Mouse (Mus musculus): ENCODE results near the gene Tcf20. TPM values are rescaled to one million over a fixed set of nuclear protein-coding genes. Genes with fewer than 3 reads are reported as not detected.

The Tcf20 gene
- polyA plus RNA-seq, 1 experiment from 2014 or later: 13.0 TPM

- Histone ChIP-seq H3K9ac (ENCODE audit: low read depth, low read length) (peak overlapping the region; percentile 58), H3K4me1 (ENCODE audit: control insufficient read depth, insufficient read depth, low read length) (peaks cover 59% of the 10 kb centered on the region), H3K27ac (ENCODE audit: low read length) (peak overlapping the region; percentile 88), H3K4me3 (ENCODE audit: low read depth, low read length) (peak overlapping the region; percentile 27), H3K4me2 (ENCODE audit: low read length) (peak overlapping the region; percentile 57), H3K9me3 (replicated peaks; ENCODE audit: control insufficient read depth, low read length, poor library complexity, severe bottlenecking) (no peaks in the 10 kb centered on the region), H3K27me3 (ENCODE audit: control insufficient read depth, insufficient read depth, low read depth, low read length) (no peaks in the 10 kb centered on the region), H3K36me3 (ENCODE audit: control insufficient read depth, insufficient read depth, low read length) (no peaks in the 10 kb centered on the region)
- ATAC-seq: peak; percentile 27; the same call in 1 of the 2 replicates
- WGBS: 3% methylated on average over 9 of the region's 9 CpGs
These were observed 4.2 kb downstream of the Tcf20 start for GRCm38 (mm10) chr15:82983416-82984026.

- Histone ChIP-seq H3K27ac (ENCODE audit: low read length) (peak overlapping the region; percentile 88), H3K4me3 (ENCODE audit: low read depth, low read length) (peak overlapping the region; percentile 27), H3K27me3 (ENCODE audit: control insufficient read depth, insufficient read depth, low read depth, low read length) (no peaks in the 10 kb centered on the region), H3K9ac (ENCODE audit: low read depth, low read length) (peak overlapping the region; percentile 58), H3K36me3 (ENCODE audit: control insufficient read depth, insufficient read depth, low read length) (no peaks in the 10 kb centered on the region), H3K4me2 (ENCODE audit: low read length) (peak overlapping the region; percentile 57), H3K4me1 (ENCODE audit: control insufficient read depth, insufficient read depth, low read length) (peaks cover 55% of the 10 kb centered on the region), H3K9me3 (replicated peaks; ENCODE audit: control insufficient read depth, low read length, poor library complexity, severe bottlenecking) (no peaks in the 10 kb centered on the region)
- WGBS: 1% methylated on average over 18 of the region's 18 CpGs
- no peak for ATAC-seq
These were observed 4.8 kb downstream of the Tcf20 start for GRCm38 (mm10) chr15:82982724-82983415.

- H3K36me3 ChIP-seq (ENCODE audit: control insufficient read depth, insufficient read depth, low read length): no peaks in the 10 kb centered on the region
- H3K4me3 ChIP-seq (ENCODE audit: low read depth, low read length): no peak overlapping the region
- no peaks in the 10 kb centered on the region for H3K9me3 ChIP-seq (replicated peaks; ENCODE audit: control insufficient read depth, low read length, poor library complexity, severe bottlenecking)
- H3K4me2 ChIP-seq (ENCODE audit: low read length): peak overlapping the region; percentile 57
- H3K27me3 ChIP-seq (ENCODE audit: control insufficient read depth, insufficient read depth, low read depth, low read length): no peaks in the 10 kb centered on the region
- H3K4me1 ChIP-seq (ENCODE audit: control insufficient read depth, insufficient read depth, low read length): peaks cover 50% of the 10 kb centered on the region
- ATAC-seq: no peak
- H3K27ac ChIP-seq (ENCODE audit: low read length): peak overlapping the region; percentile 88
- H3K9ac ChIP-seq (ENCODE audit: low read depth, low read length): peak overlapping the region; percentile 58; the same call in 1 of the 2 replicates
- WGBS: 27% methylated on average over 15 of the region's 15 CpGs
These were observed 5.8 kb downstream of the Tcf20 start for GRCm38 (mm10) chr15:82981676-82982520.

GRCm38 (mm10) chr15:82979531-82979930, 8.1 kb downstream of the Tcf20 start:
- Histone ChIP-seq H3K27me3 (ENCODE audit: control insufficient read depth, insufficient read depth, low read depth, low read length) (no peaks in the 10 kb centered on the region), H3K9ac (ENCODE audit: low read depth, low read length) (no peak overlapping the region), H3K4me1 (ENCODE audit: control insufficient read depth, insufficient read depth, low read length) (peaks cover 33% of the 10 kb centered on the region), H3K4me3 (ENCODE audit: low read depth, low read length) (no peak overlapping the region), H3K27ac (ENCODE audit: low read length) (no peak overlapping the region), H3K9me3 (replicated peaks; ENCODE audit: control insufficient read depth, low read length, poor library complexity, severe bottlenecking) (no peaks in the 10 kb centered on the region), H3K4me2 (ENCODE audit: low read length) (no peak overlapping the region), H3K36me3 (ENCODE audit: control insufficient read depth, insufficient read depth, low read length) (no peaks in the 10 kb centered on the region)
- no peak for ATAC-seq
- WGBS: 95% methylated on average over 1 of the region's 1 CpGs

- Histone ChIP-seq H3K9ac (ENCODE audit: low read depth, low read length) (no peak overlapping the region), H3K27ac (ENCODE audit: low read length) (no peak overlapping the region)
- 87% methylated on average over 1 of the region's 1 CpGs for WGBS
These were observed 13.2 kb downstream of the Tcf20 start for GRCm38 (mm10) chr15:82974471-82974870.

GRCm38 (mm10) chr15:82969206-82969721, 18.4 kb downstream of the Tcf20 start:
- Histone ChIP-seq H3K4me2 (ENCODE audit: low read length) (no peak overlapping the region), H3K27ac (ENCODE audit: low read length) (no peak overlapping the region), H3K4me3 (ENCODE audit: low read depth, low read length) (no peak overlapping the region), H3K36me3 (ENCODE audit: control insufficient read depth, insufficient read depth, low read length) (no peaks in the 10 kb centered on the region), H3K4me1 (ENCODE audit: control insufficient read depth, insufficient read depth, low read length) (peaks cover 20% of the 10 kb centered on the region), H3K27me3 (ENCODE audit: control insufficient read depth, insufficient read depth, low read depth, low read length) (no peaks in the 10 kb centered on the region), H3K9ac (ENCODE audit: low read depth, low read length) (no peak overlapping the region), H3K9me3 (replicated peaks; ENCODE audit: control insufficient read depth, low read length, poor library complexity, severe bottlenecking) (no peaks in the 10 kb centered on the region)
- ATAC-seq: no peak
- WGBS: 25% methylated on average over 6 of the region's 6 CpGs

More at GRCm38 (mm10) chr15:82974471-82974870, 13.2 kb downstream of the Tcf20 start:
- no peaks in the 10 kb centered on the region for H3K4me1 ChIP-seq (ENCODE audit: control insufficient read depth, insufficient read depth, low read length)
- no peak overlapping the region for H3K4me2 ChIP-seq (ENCODE audit: low read length)
- H3K36me3 ChIP-seq (ENCODE audit: control insufficient read depth, insufficient read depth, low read length): no peaks in the 10 kb centered on the region
- H3K4me3 ChIP-seq (ENCODE audit: low read depth, low read length): no peak overlapping the region
- H3K27me3 ChIP-seq (ENCODE audit: control insufficient read depth, insufficient read depth, low read depth, low read length): no peaks in the 10 kb centered on the region
- ATAC-seq: no peak
- no peaks in the 10 kb centered on the region for H3K9me3 ChIP-seq (replicated peaks; ENCODE audit: control insufficient read depth, low read length, poor library complexity, severe bottlenecking)

- H3K4me3 ChIP-seq (ENCODE audit: low read depth, low read length): no peak overlapping the region
- peak overlapping the region; percentile 61 for H3K27ac ChIP-seq (ENCODE audit: low read length)
- under 1% methylated on average over 21 of the region's 22 CpGs for WGBS
- no peaks in the 10 kb centered on the region for H3K36me3 ChIP-seq (ENCODE audit: control insufficient read depth, insufficient read depth, low read length)
- no peaks in the 10 kb centered on the region for H3K27me3 ChIP-seq (ENCODE audit: control insufficient read depth, insufficient read depth, low read depth, low read length)
- peak overlapping the region; percentile 57 for H3K4me2 ChIP-seq (ENCODE audit: low read length)
- H3K9me3 ChIP-seq (replicated peaks; ENCODE audit: control insufficient read depth, low read length, poor library complexity, severe bottlenecking): no peaks in the 10 kb centered on the region
- peaks cover 25% of the 10 kb centered on the region for H3K4me1 ChIP-seq (ENCODE audit: control insufficient read depth, insufficient read depth, low read length)
- ATAC-seq: peak; percentile 46; the same call in 1 of the 2 replicates
- H3K9ac ChIP-seq (ENCODE audit: low read depth, low read length): peak overlapping the region; percentile 52
These were observed 19.2 kb downstream of the Tcf20 start for GRCm38 (mm10) chr15:82968449-82968848.

GRCm38 (mm10) chr15:82967947-82968346, 19.7 kb downstream of the Tcf20 start:
- peaks cover 25% of the 10 kb centered on the region for H3K4me1 ChIP-seq (ENCODE audit: control insufficient read depth, insufficient read depth, low read length)
- peak overlapping the region; percentile 57 for H3K4me2 ChIP-seq (ENCODE audit: low read length)
- no peak for ATAC-seq
- peak overlapping the region; percentile 61 for H3K27ac ChIP-seq (ENCODE audit: low read length)
- WGBS: 36% methylated on average over 6 of the region's 6 CpGs
- H3K4me3 ChIP-seq (ENCODE audit: low read depth, low read length): no peak overlapping the region
- H3K27me3 ChIP-seq (ENCODE audit: control insufficient read depth, insufficient read depth, low read depth, low read length): no peaks in the 10 kb centered on the region
- H3K36me3 ChIP-seq (ENCODE audit: control insufficient read depth, insufficient read depth, low read length): no peaks in the 10 kb centered on the region
- H3K9me3 ChIP-seq (replicated peaks; ENCODE audit: control insufficient read depth, low read length, poor library complexity, severe bottlenecking): no peaks in the 10 kb centered on the region
- peak overlapping the region; percentile 52 for H3K9ac ChIP-seq (ENCODE audit: low read depth, low read length)

Data from midbrain, embryonic 16.5 days (tissue).